Mouse (Mus musculus) CH12.LX (cell line): ENCODE data around the gene Sdf4.

ENCODE experiments used
- CTCF ChIP-seq, 2 experiments: IDR thresholded peaks in 1 of 2; conservative IDR thresholded peaks in 1 of 2; 2 replicates each; pipeline ENCODE4 v1.5.1; 2011 to 2012; ENCODE audit warnings: low read depth in 2 of 2, low read length in 2 of 2, improper control_type of control experiment in 1 of 2, inconsistent platforms in 1 of 2, mild to moderate bottlenecking in 1 of 2, moderate library complexity in 1 of 2
- EP300 ChIP-seq: IDR thresholded peaks from 2 replicates; pipeline ENCODE4 v1.6.1; 2011; ENCODE audit warnings: low read length, improper control_type of control experiment
- GABPA ChIP-seq: IDR thresholded peaks from 2 replicates; pipeline ENCODE4 v1.6.1; 2012; ENCODE audit warnings: low read depth, low read length, improper control_type of control experiment, inconsistent platforms; ENCODE audit not compliant: insufficient replicate concordance
- HCFC1 ChIP-seq: IDR thresholded peaks from 2 replicates; pipeline ENCODE4 v1.6.1; 2012; ENCODE audit warnings: low read depth, mild to moderate bottlenecking, inconsistent platforms, low read length, improper control_type of control experiment
- MAFK ChIP-seq: IDR thresholded peaks from 2 replicates; pipeline ENCODE4 v1.6.1; 2011; ENCODE audit warnings: low read length, improper control_type of control experiment; ENCODE audit not compliant: insufficient replicate concordance
- POLR2AphosphoS2 ChIP-seq: IDR thresholded peaks from 2 replicates; pipeline ENCODE4 v1.6.1; 2011; ENCODE audit warnings: low read depth, low read length, improper control_type of control experiment
- TCF12 ChIP-seq: IDR thresholded peaks from 2 replicates; pipeline ENCODE4 v1.6.1; 2014; ENCODE audit warnings: low read depth, mild to moderate bottlenecking, inconsistent platforms, low read length, improper control_type of control experiment
- UBTF ChIP-seq: IDR thresholded peaks from 2 replicates; pipeline ENCODE4 v1.6.1; 2012; ENCODE audit warnings: low read depth, mild to moderate bottlenecking, inconsistent platforms, low read length, improper control_type of control experiment, moderate library complexity
- ZMIZ1 ChIP-seq: IDR thresholded peaks from 2 replicates; pipeline ENCODE4 v1.6.1; 2012; ENCODE audit warnings: low read depth, mild to moderate bottlenecking, inconsistent platforms, low read length, improper control_type of control experiment

GRCm38 (mm10) chr4:156023520-156023919, 30.8 kb downstream of the Sdf4 start:
- TF ChIP-seq POLR2AphosphoS2: no peak
- no peak for TF ChIP-seq ZMIZ1
- TF ChIP-seq CTCF (conservative IDR thresholded peaks at IDR 0.05 in 1 of 2, IDR thresholded peaks at IDR 0.05 in 1 of 2; ENCODE audit: low read depth in 2 of 2, low read length in 2 of 2): no peak
- no peak for TF ChIP-seq TCF12
- no peak for TF ChIP-seq MAFK
- TF ChIP-seq GABPA: no peak
- no peak for TF ChIP-seq EP300
- TF ChIP-seq UBTF: no peak
- TF ChIP-seq HCFC1: no peak
